Mouse (Mus musculus) forebrain, embryonic 11.5 days (tissue): ENCODE results near the gene Ppil1. TPM values are rescaled to one million over a fixed set of nuclear protein-coding genes. Genes with fewer than 3 reads are reported as not detected.

Source experiments
- polyA plus RNA-seq: library from polyadenylated mRNA; unstranded; fragments of >200 nt; fragmentation: Nextera tagmentation; extraction: Ambion mirVana; gene quantifications from 2 replicates; pipeline ENCODE4 v1.2.1, GENCODE M21; 2014

The Ppil1 gene
- polyA plus RNA-seq, 1 experiment from 2014 or later, result 180 TPM

Other genes starting within 250 kb of the Ppil1 start
- 823 and 865 TPM in 2 replicates for gene Srsf3, start 231.6 kb downstream of the Ppil1 start, polyA plus RNA-seq
- 27.3 and 33.1 TPM in 2 replicates for gene Cdkn1a, start 173.2 kb downstream of the Ppil1 start, polyA plus RNA-seq
- gene Rab44, start 150.0 kb downstream of the Ppil1 start, polyA plus RNA-seq, result 0.08 TPM in 1 of 2 replicates, not detected in the other
- 5.5 and 6.8 TPM in 2 replicates for gene Cpne5, start 26.0 kb downstream of the Ppil1 start, polyA plus RNA-seq
- 58.2 and 61.5 TPM in 2 replicates for gene BC004004, start 4.6 kb upstream of the Ppil1 start, polyA plus RNA-seq
- gene Pi16, start 53.5 kb upstream of the Ppil1 start, polyA plus RNA-seq, result 0.59 and 0.72 TPM in 2 replicates
- gene Mtch1, start 83.7 kb upstream of the Ppil1 start, polyA plus RNA-seq, result 332 and 420 TPM in 2 replicates
- gene Fgd2, start 96.7 kb upstream of the Ppil1 start, polyA plus RNA-seq, result 2.4 TPM in 2 replicates
- 21.1 and 22.5 TPM in 2 replicates for gene Pim1, start 226.6 kb upstream of the Ppil1 start, polyA plus RNA-seq